Mouse (Mus musculus) testis, adult 2 months (tissue): Measurements from ENCODE around the gene Pdia5. TPM values are rescaled to one million over a fixed set of nuclear protein-coding genes. Genes with fewer than 3 reads are reported as not detected.

Experiments used
- H3K27ac ChIP-seq: fragments of 200-500 bp; 2 replicates; pipeline ENCODE4 v1.5.1; 2012; ENCODE audit warnings: low read depth, low read length; ENCODE audit not compliant: control insufficient read depth, insufficient read depth
- H3K27me3 ChIP-seq: fragments of 200-500 bp; 2 replicates; pipeline ENCODE4 v1.6.1; 2012; ENCODE audit warnings: mild to moderate bottlenecking, low read length, moderate library complexity; ENCODE audit not compliant: control insufficient read depth, insufficient read depth
- H3K36me3 ChIP-seq: fragments of 200-500 bp; 2 replicates; pipeline ENCODE4 v1.6.1; 2012; ENCODE audit warnings: mild to moderate bottlenecking, low read length; ENCODE audit not compliant: control insufficient read depth, insufficient read depth
- H3K4me1 ChIP-seq: fragments of 200-500 bp; 2 replicates; pipeline ENCODE4 v1.6.1; 2012; ENCODE audit warnings: low read length; ENCODE audit not compliant: control insufficient read depth, insufficient read depth
- H3K4me3 ChIP-seq: fragments of 200-500 bp; 2 replicates; pipeline ENCODE4 v1.5.1; 2012; ENCODE audit warnings: low read depth, mild to moderate bottlenecking, low read length, moderate library complexity, mixed read lengths; ENCODE audit not compliant: control insufficient read depth
- CTCF ChIP-seq: fragments of 200-500 bp; IDR thresholded peaks from 2 replicates; pipeline ENCODE4 v1.5.1; 2012; ENCODE audit warnings: low read depth, mild to moderate bottlenecking, inconsistent platforms, low read length, moderate library complexity; ENCODE audit not compliant: control insufficient read depth, insufficient read depth, insufficient replicate concordance
- POLR2A ChIP-seq: fragments of 200-500 bp; IDR thresholded peaks from 2 replicates; pipeline ENCODE4 v1.6.1; 2012; ENCODE audit warnings: low read depth, mild to moderate bottlenecking, inconsistent platforms, low read length, moderate library complexity; ENCODE audit not compliant: control insufficient read depth
- polyA plus RNA-seq: library from polyadenylated mRNA; depleted of rRNA; stranded (reverse); fragments of >200 nt; gene quantifications from 2 replicates; pipeline ENCODE4 v1.2.3, GENCODE M21; 2012

Gene Pdia5
- polyA plus RNA-seq, 1 experiment = 18.9 TPM

DNA sequence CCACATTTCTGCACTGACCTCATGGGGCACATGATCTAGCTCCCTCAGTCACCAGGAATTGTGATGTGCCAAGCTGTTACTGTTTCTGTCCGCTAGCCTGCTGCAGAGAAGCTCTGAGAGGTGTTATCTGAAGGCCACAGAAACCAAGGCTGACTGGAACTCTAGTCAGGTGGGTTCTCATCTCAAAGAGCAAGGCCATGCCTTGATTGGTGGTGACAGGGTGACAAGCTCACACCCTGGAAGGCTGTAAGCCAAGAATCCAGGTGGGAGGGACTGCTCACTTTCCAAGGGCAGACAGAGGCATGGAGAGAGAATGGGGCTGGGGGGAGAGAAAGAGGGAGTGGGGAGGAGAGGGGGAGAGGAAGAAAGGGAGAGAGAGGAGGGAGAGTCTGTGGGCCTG is 51.6 kb downstream of the Pdia5 start:
- no peaks in the 10 kb centered on the region for H3K36me3 ChIP-seq
- H3K4me3 ChIP-seq = no peak overlapping the region

DNA sequence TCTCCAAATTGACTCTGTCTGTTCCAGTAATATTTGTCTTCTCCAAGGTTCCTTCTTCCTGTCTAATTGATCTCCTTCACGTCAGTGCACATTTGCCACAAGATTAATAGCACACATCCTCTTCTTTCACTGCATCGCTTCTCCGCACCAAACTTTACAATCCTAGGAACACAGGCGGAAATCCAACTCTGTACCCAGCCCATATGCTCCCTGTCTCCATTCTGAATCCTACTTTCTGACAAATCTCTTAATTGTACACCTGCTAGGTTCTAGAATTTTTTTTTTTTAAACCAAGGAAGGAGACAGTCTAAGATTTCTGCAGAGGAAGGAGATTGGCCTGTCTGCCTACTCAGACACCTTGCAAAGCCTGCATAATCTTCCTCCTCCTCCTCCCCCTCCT is 59.1 kb downstream of the Pdia5 start:
- Histone ChIP-seq H3K27ac (no peak overlapping the region), H3K4me1 (peaks cover 4% of the 10 kb centered on the region), H3K4me3 (no peak overlapping the region), H3K27me3 (no peaks in the 10 kb centered on the region), H3K36me3 (no peaks in the 10 kb centered on the region)
- TF ChIP-seq POLR2A (no peak), CTCF (no peak)

More for the DNA sequence above, 51.6 kb downstream of the Pdia5 start:
- no peak for TF ChIP-seq POLR2A
- no peak for TF ChIP-seq CTCF
- no peaks in the 10 kb centered on the region for H3K27me3 ChIP-seq
- H3K4me1 ChIP-seq = no peaks in the 10 kb centered on the region
- no peak overlapping the region for H3K27ac ChIP-seq

DNA sequence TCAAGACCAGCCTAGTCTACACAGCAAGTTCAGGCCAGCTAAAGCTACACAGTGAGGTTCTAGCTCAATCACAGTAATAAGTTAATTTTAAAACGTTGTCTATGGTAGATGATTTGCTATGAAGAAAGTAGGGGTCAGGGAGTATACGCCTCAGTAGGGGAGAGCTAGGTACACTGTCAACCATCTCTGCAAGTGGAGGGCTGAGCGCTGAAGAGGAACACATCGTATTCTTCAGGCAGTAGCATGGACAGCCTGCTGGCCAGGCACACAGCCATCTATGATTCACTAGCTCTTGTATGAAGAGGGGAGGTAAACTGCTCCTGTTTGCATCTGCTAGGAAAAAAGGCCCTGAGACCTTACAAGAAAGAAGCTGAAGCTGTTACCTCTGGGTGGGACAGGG is 65.7 kb downstream of the Pdia5 start:
- Histone ChIP-seq H3K27me3 (no peaks in the 10 kb centered on the region), H3K36me3 (no peaks in the 10 kb centered on the region), H3K27ac (no peak overlapping the region), H3K4me1 (peaks cover 4% of the 10 kb centered on the region), H3K4me3 (no peak overlapping the region)
- TF ChIP-seq CTCF = no peak
- TF ChIP-seq POLR2A = no peak

DNA sequence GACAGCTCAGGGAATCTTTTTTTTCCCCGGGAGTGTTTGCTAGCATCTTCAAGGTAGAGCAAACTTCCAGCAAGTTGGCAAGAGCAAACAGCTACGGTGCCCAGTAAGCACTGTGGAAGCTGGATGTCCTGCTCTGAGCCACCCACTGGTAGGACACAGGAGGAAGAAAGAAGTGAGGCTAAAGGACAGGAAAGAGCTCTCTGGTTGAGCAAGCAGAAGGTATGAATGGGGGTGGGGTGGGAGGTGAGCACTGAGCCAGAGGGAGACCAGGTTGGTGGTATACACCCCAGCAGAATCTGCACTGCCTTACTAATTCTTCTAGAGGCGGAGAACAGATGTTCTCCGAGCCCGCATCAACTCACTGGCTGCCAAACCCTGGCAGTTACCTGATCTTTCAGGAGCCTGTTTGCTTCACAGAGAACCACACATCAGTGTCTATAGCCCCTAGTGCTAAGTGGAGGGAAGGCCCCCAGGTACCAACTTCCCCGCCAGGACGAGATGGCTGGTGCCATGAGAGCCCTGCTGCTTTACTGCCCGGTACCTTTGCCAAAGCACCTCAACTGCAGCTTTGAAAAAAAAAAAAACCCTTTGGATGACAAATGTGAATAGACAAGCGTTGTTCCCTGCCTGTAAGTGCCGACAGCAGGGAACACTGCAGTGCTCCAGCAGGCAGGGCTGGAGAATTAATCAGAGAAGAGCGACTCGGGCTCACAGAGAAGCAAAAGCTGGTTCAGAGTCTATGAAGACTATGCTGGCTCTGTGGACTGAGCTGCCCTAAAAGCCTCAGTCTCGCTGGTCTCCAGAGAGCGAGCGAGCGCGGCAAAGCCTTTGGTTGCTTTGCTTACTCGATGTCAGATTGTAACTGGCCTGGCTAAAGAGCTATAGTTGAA is 67.2 kb downstream of the Pdia5 start:
- TF ChIP-seq POLR2A (no peak), CTCF (no peak)
- H3K27ac ChIP-seq = no peak overlapping the region
- no peak overlapping the region for H3K4me3 ChIP-seq
- no peaks in the 10 kb centered on the region for H3K4me1 ChIP-seq
- no peaks in the 10 kb centered on the region for H3K27me3 ChIP-seq
- H3K36me3 ChIP-seq = no peaks in the 10 kb centered on the region

DNA sequence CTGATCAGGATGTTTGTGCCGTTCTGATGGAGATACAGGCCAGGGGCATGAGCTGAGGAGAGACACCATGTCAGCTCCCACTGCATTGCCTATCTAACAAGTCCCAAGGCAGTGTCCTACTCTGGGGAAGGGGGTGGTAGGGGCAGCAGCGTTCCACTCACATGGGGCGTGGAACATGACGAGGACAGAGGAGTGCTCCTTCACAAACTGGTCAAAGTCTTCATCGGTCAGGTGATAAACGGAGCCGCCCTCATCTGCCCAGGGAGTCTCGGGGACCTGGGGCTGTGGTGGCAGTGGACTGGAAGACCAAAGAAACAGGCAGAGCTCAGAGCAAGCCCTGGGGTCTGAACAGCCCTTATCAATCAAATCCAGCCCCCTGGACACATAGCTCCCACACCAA is 68.0 kb downstream of the Pdia5 start:
- Histone ChIP-seq H3K27me3 (no peaks in the 10 kb centered on the region), H3K36me3 (no peaks in the 10 kb centered on the region), H3K27ac (no peak overlapping the region), H3K4me3 (no peak overlapping the region), H3K4me1 (no peaks in the 10 kb centered on the region)
- TF ChIP-seq POLR2A = no peak

GRCm38 (mm10) chr16:35422141-35422540 is 68.5 kb downstream of the Pdia5 start:
- TF ChIP-seq POLR2A (no peak), CTCF (peak; percentile 33; the same call in 1 of the 2 replicates)
- Histone ChIP-seq H3K4me3 (no peak overlapping the region), H3K27me3 (no peaks in the 10 kb centered on the region), H3K4me1 (no peaks in the 10 kb centered on the region), H3K27ac (no peak overlapping the region), H3K36me3 (no peaks in the 10 kb centered on the region)

- H3K4me1 ChIP-seq = no peaks in the 10 kb centered on the region
- no peaks in the 10 kb centered on the region for H3K36me3 ChIP-seq
- no peak overlapping the region for H3K4me3 ChIP-seq
- no peak overlapping the region for H3K27ac ChIP-seq
- TF ChIP-seq CTCF (no peak), POLR2A (no peak)
- H3K27me3 ChIP-seq = no peaks in the 10 kb centered on the region
These were observed 76.1 kb downstream of the Pdia5 start for GRCm38 (mm10) chr16:35414616-35415015.
